Mouse (Mus musculus): ENCODE measurements around the gene Fam199x. TPM values are rescaled to one million over a fixed set of nuclear protein-coding genes. Genes with fewer than 3 reads are reported as not detected.

Fam199x gene
- polyA plus RNA-seq, 1 experiment from 2014 or later = 12.0 TPM

- Histone ChIP-seq H3K27me3 (ENCODE audit: control insufficient read depth, insufficient read depth, low read length) (no peaks in the 10 kb centered on the region), H3K4me1 (replicated peaks; ENCODE audit: control insufficient read depth, insufficient read depth, low read length) (no peaks in the 10 kb centered on the region), H3K27ac (ENCODE audit: low read depth, low read length) (peak within 1 kb of the TSS; percentile 80), H3K36me3 (ENCODE audit: control insufficient read depth, insufficient read depth, low read length) (no peaks in the 10 kb centered on the region), H3K9me3 (ENCODE audit: control insufficient read depth, low read length) (no peaks in the 10 kb centered on the region), H3K4me2 (replicated peaks; ENCODE audit: low read depth, low read length) (peak within 1 kb of the TSS; percentile 44), H3K4me3 (ENCODE audit: low read depth, low read length) (peak within 1 kb of the TSS; percentile 48), H3K9ac (ENCODE audit: low read depth, low read length) (peak within 1 kb of the TSS; percentile 70)
- DNase-seq (ENCODE audit: low spot score) (peak; percentile 88), ATAC-seq (ENCODE audit: low FRiP score) (peak; percentile 94)
- WGBS = 15% methylated on average over 26 of the region's 31 CpGs
These were observed 11.4 kb upstream of the Fam199x start, which contains the start of gene Slc25a53 for GRCm38 (mm10) chrX:137038000-137038483. Gene Slc25a53, minus strand, starts transcription at chrX:137038302.

GRCm38 (mm10) chrX:137038502-137038901, 10.9 kb upstream of the Fam199x start:
- H3K4me3 ChIP-seq (ENCODE audit: low read depth, low read length) = peak overlapping the region; percentile 48
- WGBS = 36% methylated on average over 7 of the region's 7 CpGs
- H3K36me3 ChIP-seq (ENCODE audit: control insufficient read depth, insufficient read depth, low read length) = no peaks in the 10 kb centered on the region
- no peak overlapping the region for H3K27ac ChIP-seq (ENCODE audit: low read depth, low read length)
- H3K9ac ChIP-seq (ENCODE audit: low read depth, low read length) = no peak overlapping the region
- ATAC-seq (ENCODE audit: low FRiP score) (peak; percentile 46; the same call in 1 of the 2 replicates), DNase-seq (ENCODE audit: low spot score) (peak; percentile 1)
- H3K27me3 ChIP-seq (ENCODE audit: control insufficient read depth, insufficient read depth, low read length) = no peaks in the 10 kb centered on the region
- no peaks in the 10 kb centered on the region for H3K9me3 ChIP-seq (ENCODE audit: control insufficient read depth, low read length)
- H3K4me1 ChIP-seq (replicated peaks; ENCODE audit: control insufficient read depth, insufficient read depth, low read length) = no peaks in the 10 kb centered on the region
- H3K4me2 ChIP-seq (replicated peaks; ENCODE audit: low read depth, low read length) = peak overlapping the region; percentile 25; the same call in 1 of the 2 replicates

GRCm38 (mm10) chrX:137049060-137049424, 352 bp upstream of the Fam199x start:
- H3K36me3 ChIP-seq (ENCODE audit: control insufficient read depth, insufficient read depth, low read length) = no peaks in the 10 kb centered on the region
- no peak overlapping the region for H3K27ac ChIP-seq (ENCODE audit: low read depth, low read length)
- 11% methylated on average over 9 of the region's 11 CpGs for WGBS
- H3K27me3 ChIP-seq (ENCODE audit: control insufficient read depth, insufficient read depth, low read length) = no peaks in the 10 kb centered on the region
- DNase-seq (ENCODE audit: low spot score) (no peak), ATAC-seq (ENCODE audit: low FRiP score) (no peak)
- no peaks in the 10 kb centered on the region for H3K4me1 ChIP-seq (replicated peaks; ENCODE audit: control insufficient read depth, insufficient read depth, low read length)
- H3K9ac ChIP-seq (ENCODE audit: low read depth, low read length) = 0 out of 2 replicates have a peak overlapping the region, but pooled peaks have one; percentile 19
- peak overlapping the region; percentile 61 for H3K4me3 ChIP-seq (ENCODE audit: low read depth, low read length)
- peak overlapping the region; percentile 63 for H3K4me2 ChIP-seq (replicated peaks; ENCODE audit: low read depth, low read length)
- no peaks in the 10 kb centered on the region for H3K9me3 ChIP-seq (ENCODE audit: control insufficient read depth, low read length)

DNA sequence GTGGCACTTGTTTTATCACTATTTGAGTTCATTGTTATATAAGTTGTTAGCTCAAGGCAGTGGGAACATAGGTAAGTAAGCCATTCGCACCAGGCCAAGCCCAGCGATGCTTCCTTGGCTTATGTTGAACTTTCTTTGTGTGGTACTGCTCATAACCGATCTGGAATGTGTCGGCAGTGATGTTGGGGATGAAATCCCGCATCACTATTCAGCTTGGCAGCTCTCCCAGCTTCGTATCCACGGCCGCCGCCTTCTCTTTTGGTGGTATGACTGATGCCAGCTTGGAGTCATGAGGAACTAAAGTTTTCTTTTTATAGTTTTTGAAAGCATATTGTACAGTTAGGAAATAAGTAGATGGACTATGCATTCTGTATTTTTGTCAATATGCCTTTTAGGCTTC, 13.8 kb downstream of the Fam199x start:
- 90% methylated on average over 9 of the region's 9 CpGs for WGBS
- ATAC-seq (ENCODE audit: low FRiP score) = no peak

DNA sequence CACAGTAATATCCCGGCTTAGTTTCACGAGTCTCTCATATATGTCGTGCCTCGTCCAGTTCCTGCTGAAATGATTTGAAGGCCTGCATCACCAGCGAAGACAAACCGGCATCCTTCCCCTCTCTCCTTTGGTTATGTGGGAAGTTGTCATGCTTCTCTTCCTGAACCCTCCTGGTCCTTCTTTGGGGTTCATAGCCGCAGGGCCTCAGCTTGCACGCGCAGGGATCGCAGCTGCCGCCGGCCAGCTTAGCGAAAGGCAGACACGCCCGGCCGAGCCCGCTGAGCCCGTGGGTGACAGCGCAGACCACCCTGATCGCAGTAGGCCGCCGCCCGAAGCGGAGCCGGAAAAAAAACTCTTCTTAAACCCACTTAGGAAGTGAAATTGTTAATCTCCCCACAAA, 55.1 kb downstream of the Fam199x start:
- peak; percentile 31 for DNase-seq (ENCODE audit: low spot score)

More for the DNA sequence above, 13.8 kb downstream of the Fam199x start:
- Histone ChIP-seq H3K27ac (ENCODE audit: low read depth, low read length) (no peak overlapping the region), H3K27me3 (ENCODE audit: control insufficient read depth, insufficient read depth, low read length) (no peaks in the 10 kb centered on the region), H3K9me3 (ENCODE audit: control insufficient read depth, low read length) (no peaks in the 10 kb centered on the region), H3K4me1 (replicated peaks; ENCODE audit: control insufficient read depth, insufficient read depth, low read length) (no peaks in the 10 kb centered on the region), H3K36me3 (ENCODE audit: control insufficient read depth, insufficient read depth, low read length) (no peaks in the 10 kb centered on the region), H3K4me2 (replicated peaks; ENCODE audit: low read depth, low read length) (no peak overlapping the region), H3K4me3 (ENCODE audit: low read depth, low read length) (no peak overlapping the region), H3K9ac (ENCODE audit: low read depth, low read length) (no peak overlapping the region)
- DNase-seq (ENCODE audit: low spot score) = no peak

GRCm38 (mm10) chrX:137106498-137106897, 57.1 kb downstream of the Fam199x start:
- peak; percentile 38 for DNase-seq (ENCODE audit: low spot score)
- Histone ChIP-seq H3K36me3 (ENCODE audit: control insufficient read depth, insufficient read depth, low read length) (no peaks in the 10 kb centered on the region), H3K9me3 (ENCODE audit: control insufficient read depth, low read length) (no peaks in the 10 kb centered on the region), H3K4me3 (ENCODE audit: low read depth, low read length) (no peak overlapping the region), H3K27me3 (ENCODE audit: control insufficient read depth, insufficient read depth, low read length) (peaks cover 37% of the 10 kb centered on the region), H3K4me1 (replicated peaks; ENCODE audit: control insufficient read depth, insufficient read depth, low read length) (no peaks in the 10 kb centered on the region), H3K9ac (ENCODE audit: low read depth, low read length) (no peak overlapping the region), H3K4me2 (replicated peaks; ENCODE audit: low read depth, low read length) (no peak overlapping the region), H3K27ac (ENCODE audit: low read depth, low read length) (no peak overlapping the region)
- no peak for ATAC-seq (ENCODE audit: low FRiP score)
- 16% methylated on average over 11 of the region's 13 CpGs for WGBS

More for the DNA sequence above, 55.1 kb downstream of the Fam199x start:
- no peaks in the 10 kb centered on the region for H3K4me1 ChIP-seq (replicated peaks; ENCODE audit: control insufficient read depth, insufficient read depth, low read length)
- H3K27me3 ChIP-seq (ENCODE audit: control insufficient read depth, insufficient read depth, low read length) = peaks cover 41% of the 10 kb centered on the region
- H3K27ac ChIP-seq (ENCODE audit: low read depth, low read length) = no peak overlapping the region
- no peak overlapping the region for H3K4me2 ChIP-seq (replicated peaks; ENCODE audit: low read depth, low read length)
- WGBS = 9% methylated on average over 25 of the region's 25 CpGs
- H3K9me3 ChIP-seq (ENCODE audit: control insufficient read depth, low read length) = no peaks in the 10 kb centered on the region
- H3K4me3 ChIP-seq (ENCODE audit: low read depth, low read length) = no peak overlapping the region
- no peak overlapping the region for H3K9ac ChIP-seq (ENCODE audit: low read depth, low read length)
- H3K36me3 ChIP-seq (ENCODE audit: control insufficient read depth, insufficient read depth, low read length) = no peaks in the 10 kb centered on the region
- ATAC-seq (ENCODE audit: low FRiP score) = no peak

DNA sequence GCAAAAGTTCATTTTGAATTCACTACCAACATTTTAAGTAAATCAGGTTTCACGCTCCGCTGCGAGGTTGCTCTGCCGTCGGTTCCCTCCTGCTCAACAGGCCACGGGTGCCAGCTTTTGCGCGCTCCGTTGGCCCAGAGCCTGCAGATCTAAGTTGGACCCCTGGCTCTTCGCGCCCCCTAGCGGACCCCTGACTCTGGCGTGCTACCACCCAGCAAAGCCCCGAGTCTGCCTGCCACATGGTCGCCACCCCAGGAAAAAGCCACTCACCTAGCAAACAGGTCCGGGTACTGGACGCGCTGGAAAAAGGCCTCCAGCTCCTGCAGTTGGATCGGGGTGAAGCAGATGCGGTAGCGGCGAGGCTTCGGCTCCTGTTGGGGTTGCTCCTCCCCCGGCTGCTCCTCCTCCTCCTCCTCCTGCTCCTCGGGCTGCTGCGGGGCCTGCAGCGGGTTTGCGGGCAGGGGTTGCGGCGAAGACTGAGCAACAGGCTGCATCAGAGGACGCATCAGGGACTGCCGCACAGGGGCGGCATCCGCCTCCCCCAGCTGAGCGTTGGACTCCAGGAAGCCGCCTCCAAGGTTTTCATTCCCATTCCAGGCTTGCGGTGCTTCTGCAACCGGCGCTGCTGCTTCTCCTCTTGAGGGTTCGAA, 68.8 kb downstream of the Fam199x start:
- DNase-seq (ENCODE audit: low spot score) (peak; percentile 79), ATAC-seq (ENCODE audit: low FRiP score) (peak; percentile 83; the same call in 1 of the 2 replicates)
- H3K27me3 ChIP-seq (ENCODE audit: control insufficient read depth, insufficient read depth, low read length) = peaks cover 65% of the 10 kb centered on the region
- no peaks in the 10 kb centered on the region for H3K9me3 ChIP-seq (ENCODE audit: control insufficient read depth, low read length)
- no peaks in the 10 kb centered on the region for H3K36me3 ChIP-seq (ENCODE audit: control insufficient read depth, insufficient read depth, low read length)
- H3K9ac ChIP-seq (ENCODE audit: low read depth, low read length) = no peak overlapping the region
- 18% methylated on average over 35 of the region's 40 CpGs for WGBS
- no peak overlapping the region for H3K4me3 ChIP-seq (ENCODE audit: low read depth, low read length)
- no peak overlapping the region for H3K27ac ChIP-seq (ENCODE audit: low read depth, low read length)
- H3K4me2 ChIP-seq (replicated peaks; ENCODE audit: low read depth, low read length) = no peak overlapping the region
- H3K4me1 ChIP-seq (replicated peaks; ENCODE audit: control insufficient read depth, insufficient read depth, low read length) = no peaks in the 10 kb centered on the region

DNA sequence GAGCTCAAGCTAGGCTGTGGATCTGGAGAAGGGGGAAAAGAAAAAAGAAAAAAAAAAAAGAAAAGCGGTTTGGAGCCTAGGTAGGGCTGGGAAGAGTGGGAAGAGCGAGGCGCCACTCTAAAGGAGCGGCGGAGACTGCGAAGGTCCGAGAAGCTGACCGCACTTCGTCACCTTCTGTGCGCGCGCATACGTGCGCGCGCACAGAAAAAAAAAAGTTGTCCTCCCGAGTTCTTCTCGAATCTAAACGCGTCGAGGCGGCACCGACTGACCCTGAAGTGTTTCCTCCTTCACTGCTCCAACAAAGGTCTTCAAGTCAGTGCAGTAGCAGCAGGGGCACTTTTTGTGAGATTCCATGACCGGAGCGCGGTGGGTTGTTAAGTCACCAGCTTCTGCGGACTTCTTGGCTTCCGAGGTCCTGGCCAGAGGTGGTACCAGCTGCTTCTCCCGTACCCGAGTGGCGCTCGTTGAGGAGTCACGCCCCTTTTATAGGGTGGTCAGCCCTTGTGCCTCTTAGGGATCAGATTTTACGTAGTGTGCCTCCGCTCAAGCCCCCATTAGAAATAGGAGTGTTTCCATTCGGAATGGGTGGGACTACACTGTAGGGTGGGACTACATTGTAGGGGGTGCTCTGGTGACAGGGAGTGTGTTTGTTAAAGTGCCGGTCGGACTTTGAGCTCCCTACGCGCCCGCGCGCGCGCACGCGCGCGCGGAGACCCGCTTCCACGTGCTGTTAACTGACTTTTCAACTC, 70.5 kb downstream of the Fam199x start:
- ATAC-seq (ENCODE audit: low FRiP score) = no peak
- Histone ChIP-seq H3K4me1 (replicated peaks; ENCODE audit: control insufficient read depth, insufficient read depth, low read length) (no peaks in the 10 kb centered on the region), H3K27me3 (ENCODE audit: control insufficient read depth, insufficient read depth, low read length) (peaks cover 59% of the 10 kb centered on the region), H3K4me2 (replicated peaks; ENCODE audit: low read depth, low read length) (no peak overlapping the region), H3K4me3 (ENCODE audit: low read depth, low read length) (peak overlapping the region; percentile 10; the same call in 1 of the 2 replicates), H3K9ac (ENCODE audit: low read depth, low read length) (no peak overlapping the region), H3K9me3 (ENCODE audit: control insufficient read depth, low read length) (no peaks in the 10 kb centered on the region), H3K36me3 (ENCODE audit: control insufficient read depth, insufficient read depth, low read length) (no peaks in the 10 kb centered on the region), H3K27ac (ENCODE audit: low read depth, low read length) (no peak overlapping the region)
- DNase-seq (ENCODE audit: low spot score) = peak; percentile 48
- WGBS = 11% methylated on average over 52 of the region's 52 CpGs

All from hindbrain, embryonic 11.5 days (tissue).